Mouse (Mus musculus) stomach, postnatal 0 days (tissue): Measurements from ENCODE around the gene Gm47955. TPM values are rescaled to one million over a fixed set of nuclear protein-coding genes. Genes with fewer than 3 reads are reported as not detected.

Experiments
- ATAC-seq: fragments of 200-750 bp; cut with Nextera tagmentation; 2 replicates; pipeline ENCODE4 v1.8.0; 2017; ENCODE audit not compliant: low FRiP score, low TSS enrichment
- DNase-seq: peaks from one replicate; pipeline ENCODE4 v3.0.0-alpha.2; 2016; ENCODE audit warnings: low spot score
- H3K27ac ChIP-seq: fragments of 300-500 bp; sonication (generic); replicated peaks from 2 replicates; pipeline ENCODE4 v1.5.1; 2014; ENCODE audit warnings: mild to moderate bottlenecking, control low read depth
- H3K27me3 ChIP-seq: fragments of 300-500 bp; sonication (generic); 2 replicates; pipeline ENCODE4 v1.6.1; 2014; ENCODE audit warnings: low read length; ENCODE audit not compliant: control insufficient read depth, insufficient read depth
- H3K36me3 ChIP-seq: fragments of 300-500 bp; sonication (generic); 2 replicates; pipeline ENCODE4 v1.6.1; 2014; ENCODE audit warnings: low read length, mixed read lengths; ENCODE audit not compliant: control insufficient read depth, insufficient read depth
- H3K4me1 ChIP-seq: fragments of 300-500 bp; sonication (generic); replicated peaks from 2 replicates; pipeline ENCODE4 v1.6.1; 2014; ENCODE audit warnings: antibody characterized with exemption; ENCODE audit not compliant: control insufficient read depth, insufficient read depth
- H3K4me2 ChIP-seq: fragments of 300-500 bp; sonication (generic); replicated peaks from 2 replicates; pipeline ENCODE4 v1.6.1; 2014; ENCODE audit warnings: low read depth, mild to moderate bottlenecking, control low read depth, moderate library complexity
- H3K4me3 ChIP-seq: fragments of 300-500 bp; sonication (generic); 2 replicates; pipeline ENCODE4 v1.5.1; 2014; ENCODE audit warnings: low read depth, low read length, control low read depth
- H3K9ac ChIP-seq: fragments of 300-500 bp; sonication (generic); 2 replicates; pipeline ENCODE4 v1.6.1; 2014; ENCODE audit warnings: mild to moderate bottlenecking, low read length, control low read depth, mixed read lengths
- H3K9me3 ChIP-seq: fragments of 300-500 bp; sonication (generic); 2 replicates; pipeline ENCODE4 v1.6.1; 2016; ENCODE audit warnings: low read length; ENCODE audit not compliant: control insufficient read depth
- CTCF ChIP-seq: IDR thresholded peaks from 2 replicates; pipeline ENCODE4 v1.5.1; 2016; ENCODE audit warnings: antibody characterized with exemption, low read depth, mild to moderate bottlenecking, moderate library complexity
- EP300 ChIP-seq: optimal IDR thresholded peaks from 2 replicates; pipeline ENCODE3; 2016; ENCODE audit warnings: antibody characterized with exemption
- WGBS: fragments of 180-500 bp; shearing (Covaris S2); extraction: QIAGEN DNeasy Blood & Tissue Kit; methylation state at CpG from one replicate; pipeline ENCODE4 v1.1.7; 2014; 5-methylcytosine and 5-hydroxymethylcytosine counted together
- polyA plus RNA-seq: library from polyadenylated mRNA; unstranded; fragments of >200 nt; fragmentation: Nextera tagmentation; extraction: Ambion mirVana; gene quantifications from 2 replicates; pipeline ENCODE4 v1.2.1, GENCODE M21; 2015

Gm47955 gene
- polyA plus RNA-seq, 1 experiment from 2014 or later = not detected

GRCm38 (mm10) chr1:82966413-82966812 is 6.3 kb downstream of the Gm47955 start:
- Histone ChIP-seq H3K4me1 (no peaks in the 10 kb centered on the region), H3K27me3 (no peaks in the 10 kb centered on the region), H3K9me3 (no peaks in the 10 kb centered on the region), H3K4me3 (no peak overlapping the region), H3K36me3 (no peaks in the 10 kb centered on the region), H3K27ac (no peak overlapping the region), H3K9ac (no peak overlapping the region), H3K4me2 (no peak overlapping the region)
- ATAC-seq (no peak), DNase-seq (no peak)
- TF ChIP-seq EP300 (no peak), CTCF (no peak)
- WGBS = 71% methylated on average over 3 of the region's 3 CpGs

GRCm38 (mm10) chr1:82972046-82972445 is 12.0 kb downstream of the Gm47955 start:
- Histone ChIP-seq H3K36me3 (no peaks in the 10 kb centered on the region), H3K4me3 (no peak overlapping the region), H3K4me2 (no peak overlapping the region), H3K9me3 (no peaks in the 10 kb centered on the region), H3K4me1 (no peaks in the 10 kb centered on the region), H3K27me3 (no peaks in the 10 kb centered on the region), H3K9ac (no peak overlapping the region), H3K27ac (no peak overlapping the region)
- no peak for TF ChIP-seq CTCF
- no peak for TF ChIP-seq EP300
- DNase-seq (peak; percentile 27), ATAC-seq (no peak)
- WGBS = 18% methylated on average over 4 of the region's 4 CpGs

- DNase-seq = no peak
- no peak overlapping the region for H3K4me3 ChIP-seq
These were observed 13.2 kb downstream of the Gm47955 start for GRCm38 (mm10) chr1:82973244-82973643.

DNA sequence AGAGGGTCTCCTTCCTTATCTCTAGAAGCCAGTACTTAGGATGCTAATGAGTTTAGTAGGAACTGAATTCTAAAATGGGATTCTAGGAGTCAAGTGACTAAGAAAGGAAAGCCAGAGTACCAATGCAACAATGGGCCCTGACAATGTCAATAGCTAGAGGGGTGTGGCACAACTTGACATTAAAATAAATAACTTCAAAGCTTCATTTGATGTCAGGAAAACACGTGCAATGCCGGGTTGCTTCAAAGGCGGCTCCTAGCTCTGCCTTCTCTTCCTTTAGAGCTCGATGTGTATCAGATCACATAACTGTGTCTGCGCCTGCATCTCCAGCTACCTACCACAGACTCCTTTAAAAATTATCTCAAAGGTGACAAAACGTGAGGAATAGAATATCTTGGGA is 13.8 kb downstream of the Gm47955 start:
- no peak overlapping the region for H3K9ac ChIP-seq
- no peak overlapping the region for H3K27ac ChIP-seq
- DNase-seq = no peak
- no peaks in the 10 kb centered on the region for H3K9me3 ChIP-seq
- H3K27me3 ChIP-seq = no peaks in the 10 kb centered on the region
- no peak overlapping the region for H3K4me3 ChIP-seq
- no peaks in the 10 kb centered on the region for H3K4me1 ChIP-seq
- TF ChIP-seq EP300 (no peak), CTCF (no peak)
- H3K36me3 ChIP-seq = no peaks in the 10 kb centered on the region
- no peak for ATAC-seq
- 46% methylated on average over 6 of the region's 6 CpGs for WGBS
- H3K4me2 ChIP-seq = no peak overlapping the region

More at GRCm38 (mm10) chr1:82973244-82973643, 13.2 kb downstream of the Gm47955 start:
- Histone ChIP-seq H3K27ac (no peak overlapping the region), H3K36me3 (no peaks in the 10 kb centered on the region), H3K27me3 (no peaks in the 10 kb centered on the region), H3K9ac (no peak overlapping the region), H3K4me1 (no peaks in the 10 kb centered on the region), H3K4me2 (no peak overlapping the region), H3K9me3 (no peaks in the 10 kb centered on the region)
- 76% methylated on average over 1 of the region's 1 CpGs for whole genome bisulfite sequencing
- no peak for TF ChIP-seq EP300
- TF ChIP-seq CTCF = no peak; the same call in 1 of the 2 replicates
- ATAC-seq = no peak

DNA sequence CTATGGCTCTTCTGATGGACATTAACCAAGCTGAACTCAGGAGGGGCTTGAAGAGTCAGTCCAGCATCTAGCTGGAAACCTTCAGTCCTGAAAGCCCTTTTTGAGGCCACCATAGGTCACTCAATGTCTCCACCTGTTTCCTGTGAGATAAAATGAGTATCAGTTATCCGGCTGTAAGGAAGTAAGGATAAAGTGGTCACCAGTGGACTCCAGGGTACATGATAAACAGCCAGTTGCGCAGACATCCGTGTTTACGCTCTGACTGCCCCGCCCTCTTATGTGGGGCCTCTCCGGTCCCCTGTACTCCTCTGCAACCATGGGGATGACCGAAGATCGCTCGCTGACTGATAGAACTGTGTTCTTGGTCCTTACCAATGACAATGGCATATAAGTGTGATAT is 14.3 kb downstream of the Gm47955 start:
- no peaks in the 10 kb centered on the region for H3K27me3 ChIP-seq
- DNase-seq (no peak), ATAC-seq (peak; percentile 45; the same call in 1 of the 2 replicates)
- H3K9me3 ChIP-seq = no peaks in the 10 kb centered on the region
- H3K9ac ChIP-seq = no peak overlapping the region
- no peaks in the 10 kb centered on the region for H3K4me1 ChIP-seq
- no peak overlapping the region for H3K4me3 ChIP-seq
- H3K27ac ChIP-seq = no peak overlapping the region
- TF ChIP-seq EP300 = no peak
- TF ChIP-seq CTCF = no peak
- no peaks in the 10 kb centered on the region for H3K36me3 ChIP-seq
- H3K4me2 ChIP-seq = no peak overlapping the region
- 56% methylated on average over 9 of the region's 9 CpGs for WGBS

- 74% methylated on average over 5 of the region's 5 CpGs for WGBS
- peak; percentile 88 for ATAC-seq
- Histone ChIP-seq H3K27ac (no peak overlapping the region), H3K36me3 (no peaks in the 10 kb centered on the region), H3K4me3 (no peak overlapping the region), H3K27me3 (no peaks in the 10 kb centered on the region), H3K9me3 (no peaks in the 10 kb centered on the region), H3K9ac (no peak overlapping the region), H3K4me2 (no peak overlapping the region), H3K4me1 (no peaks in the 10 kb centered on the region)
- TF ChIP-seq EP300 (no peak), CTCF (no peak)
- peak; percentile 64 for DNase-seq
These were observed 15.7 kb downstream of the Gm47955 start for GRCm38 (mm10) chr1:82975750-82976149.
